In genomic region chr5:114964967-114965898, GRCm38 (mm10) we compare ENCODE assay signal across 16 mouse cellular contexts. TPM values are rescaled to one million over a fixed set of nuclear protein-coding genes. Genes with fewer than 3 reads are reported as not detected.
DNase-seq lines count a peak whose midpoint lies in the region; ATAC-seq lines count a peak whose summit lies in the region.
"Had no signal": no experiment of that assay in that cellular context is flagged by ENCODE, and none has a peak within 500 bp of the region (broad histone marks: within the 10 kb centered on the region; RNA-seq: fewer than 3 reads in every experiment).

No protein-coding gene starts in this region.

- DNase-seq in heart, postnatal 36 days = no peak
- DNase-seq in kidney, adult 11 months = peak; percentile 83
- DNase-seq in kidney, postnatal 4 days = peak; percentile 56 to 70
- DNase-seq in thymus, postnatal 14 days = no peak
- no peak for DNase-seq in spleen, postnatal 4 days (ENCODE audit: low spot score in 2 of 2)
- DNase-seq in left cerebral cortex, postnatal 36 days (ENCODE audit: low spot score in 2 of 2) = no peak
- DNase-seq: cerebellum, adult 8-10 months; spleen, adult 18-20 months had no signal

- peaks cover 37% of the 10 kb centered on the region for H3K27me3 ChIP-seq in heart, embryonic 15.5 days
- no peaks in the 10 kb centered on the region for H3K27me3 ChIP-seq in stomach, embryonic 15.5 days (replicated peaks)
- H3K27me3 ChIP-seq: forebrain, embryonic 15.5 days had no signal

- intact Hi-C loops in heart, postnatal 36 days (cut with DNase I) = no loop called here
- intact Hi-C loops in left cerebral cortex, postnatal 36 days (cut with DNase I) = no loop called here

- peaks cover 21% of the 10 kb centered on the region for H3K4me1 ChIP-seq in heart, embryonic 15.5 days (replicated peaks)
- H3K4me1 ChIP-seq in stomach, embryonic 15.5 days = peaks cover 6% of the 10 kb centered on the region; the same call in 1 of the 2 replicates
- H3K4me1 ChIP-seq: forebrain, embryonic 15.5 days had no signal

- H3K4me3 ChIP-seq in heart, embryonic 15.5 days = no peak overlapping the region
- peak overlapping the region; percentile 14; the same call in 1 of the 2 replicates for H3K4me3 ChIP-seq in stomach, embryonic 15.5 days (replicated peaks)
- H3K4me3 ChIP-seq: embryonic facial prominence, embryonic 13.5 days; forebrain, embryonic 15.5 days; hindbrain, embryonic 10.5 days; limb, embryonic 12.5 days had no signal

- no peak overlapping the region for H3K9ac ChIP-seq in heart, embryonic 15.5 days
- H3K9ac ChIP-seq in stomach, embryonic 15.5 days = no peak overlapping the region
- H3K9ac ChIP-seq: embryonic facial prominence, embryonic 13.5 days; forebrain, embryonic 15.5 days; limb, embryonic 12.5 days had no signal

- no peaks in the 10 kb centered on the region for H3K9me3 ChIP-seq in heart, embryonic 15.5 days (replicated peaks)
- H3K9me3 ChIP-seq in stomach, embryonic 15.5 days = no peaks in the 10 kb centered on the region
- H3K9me3 ChIP-seq: embryonic facial prominence, embryonic 13.5 days; forebrain, embryonic 15.5 days; hindbrain, embryonic 10.5 days; limb, embryonic 12.5 days had no signal

- H3K27ac ChIP-seq in heart, embryonic 15.5 days = peak overlapping the region; percentile 24; the same call in 1 of the 2 replicates
- peak overlapping the region; percentile 91 for H3K27ac ChIP-seq in stomach, embryonic 15.5 days
- H3K27ac ChIP-seq: embryonic facial prominence, embryonic 13.5 days; forebrain, embryonic 15.5 days; limb, embryonic 12.5 days; macrophage had no signal

- 47% methylated on average over 17 of the region's 17 CpGs for WGBS in heart, embryonic 15.5 days
- 39% methylated on average over 17 of the region's 17 CpGs for WGBS in stomach, embryonic 15.5 days

- no peak for ATAC-seq in heart, embryonic 15.5 days (replicated peaks; ENCODE audit: insufficient number of reproducible peaks, insufficient read depth, low FRiP score, low read depth)
- ATAC-seq in stomach, embryonic 15.5 days (ENCODE audit: insufficient read depth, low FRiP score, low read depth) = peak; percentile 80
- ATAC-seq: forebrain, embryonic 15.5 days had no signal

- 0 out of 2 replicates have a peak overlapping the region, but pooled peaks have one; percentile 14 for H3K4me2 ChIP-seq in heart, embryonic 15.5 days
- H3K4me2 ChIP-seq in stomach, embryonic 15.5 days = peak overlapping the region; percentile 45
- H3K4me2 ChIP-seq: embryonic facial prominence, embryonic 13.5 days; forebrain, embryonic 15.5 days; limb, embryonic 12.5 days had no signal

- H3K36me3 ChIP-seq in heart, embryonic 15.5 days = no peaks in the 10 kb centered on the region
- no peaks in the 10 kb centered on the region for H3K36me3 ChIP-seq in stomach, embryonic 15.5 days
- H3K36me3 ChIP-seq: embryonic facial prominence, embryonic 13.5 days; forebrain, embryonic 15.5 days; hindbrain, embryonic 10.5 days; limb, embryonic 12.5 days had no signal

RNA-seq across cellular contexts. Expression of gene Hnf1a, which starts 5.7 kb away (rescaled TPM):
- 0.15 and 0.39 TPM in 2 replicates for polyA plus RNA-seq in heart, embryonic 15.5 days (2015; fragmentation: Nextera tagmentation; extraction: Ambion mirVana)
- not detected for total RNA-seq in heart, postnatal 36 days (2021)
- polyA plus RNA-seq in stomach, embryonic 15.5 days (2015; fragmentation: Nextera tagmentation; extraction: Ambion mirVana) = 11.2 and 16.2 TPM in 2 replicates
- not detected for total RNA-seq in left cerebral cortex, postnatal 36 days (2021)
- total RNA-seq: layer of hippocampus, adult 8-10 months had no signal
- polyA plus RNA-seq: embryonic facial prominence, embryonic 13.5 days; forebrain, embryonic 15.5 days; hindbrain, embryonic 10.5 days; limb, embryonic 12.5 days; macrophage had no signal

RNA-seq across cellular contexts. Expression of gene 2210016L21Rik, which starts 23.3 kb away (rescaled TPM):
- 36.0 and 40.0 TPM in 2 replicates for polyA plus RNA-seq in heart, embryonic 15.5 days (2015; fragmentation: Nextera tagmentation; extraction: Ambion mirVana)
- total RNA-seq in heart, postnatal 36 days (2021) = 10 to 100 TPM; 29.9 to 30.1 TPM
- polyA plus RNA-seq in stomach, embryonic 15.5 days (2015; fragmentation: Nextera tagmentation; extraction: Ambion mirVana) = 52.4 and 57.4 TPM in 2 replicates
- 100 to 1,000 TPM; 203 to 243 TPM for total RNA-seq in left cerebral cortex, postnatal 36 days (2021)

RNA-seq across cellular contexts. Expression of gene Oasl1, which starts 42.2 kb away (rescaled TPM):
- polyA plus RNA-seq in heart, embryonic 15.5 days (2015; fragmentation: Nextera tagmentation; extraction: Ambion mirVana) = 0.63 and 0.91 TPM in 2 replicates
- 1 to 10 TPM; 1.0 to 1.8 TPM for total RNA-seq in heart, postnatal 36 days (2021)
- 0.90 and 1.2 TPM in 2 replicates for polyA plus RNA-seq in stomach, embryonic 15.5 days (2015; fragmentation: Nextera tagmentation; extraction: Ambion mirVana)
- not detected for total RNA-seq in left cerebral cortex, postnatal 36 days (2021)
- polyA plus RNA-seq: hindbrain, embryonic 10.5 days had no signal

RNA-seq across cellular contexts. Expression of gene Sppl3, which starts 45.7 kb away (rescaled TPM):
- polyA plus RNA-seq in heart, embryonic 15.5 days (2015; fragmentation: Nextera tagmentation; extraction: Ambion mirVana) = 17.8 and 22.4 TPM in 2 replicates
- 10 to 100 TPM; 33.0 to 35.8 TPM for total RNA-seq in heart, postnatal 36 days (2021)
- polyA plus RNA-seq in stomach, embryonic 15.5 days (2015; fragmentation: Nextera tagmentation; extraction: Ambion mirVana) = 31.5 and 34.2 TPM in 2 replicates
- 10 to 100 TPM; 87.1 to 96.8 TPM for total RNA-seq in left cerebral cortex, postnatal 36 days (2021)

Comparison
In these comparisons a context has a peak if more than half of its experiments do, and no peak if none do; other contexts are left out.
1. DNase-seq: peak in kidney, adult 11 months (single experiment) and kidney, postnatal 4 days (2 of 2); none in heart, postnatal 36 days (0 of 2), thymus, postnatal 14 days (single experiment), spleen, postnatal 4 days (0 of 2) and left cerebral cortex, postnatal 36 days (0 of 2).
2. RNA of gene 2210016L21Rik, which starts 23.3 kb away (total RNA-seq): 203 to 243 TPM in left cerebral cortex, postnatal 36 days; 29.9 to 30.1 TPM in heart, postnatal 36 days; every median in the first group is over 4 times any median in the second.